Mouse (Mus musculus): Measurements from ENCODE around the gene Shd. TPM values are rescaled to one million over a fixed set of nuclear protein-coding genes. Genes with fewer than 3 reads are reported as not detected.

Gene Shd
- polyA plus RNA-seq, 1 experiment, result not detected

DNA sequence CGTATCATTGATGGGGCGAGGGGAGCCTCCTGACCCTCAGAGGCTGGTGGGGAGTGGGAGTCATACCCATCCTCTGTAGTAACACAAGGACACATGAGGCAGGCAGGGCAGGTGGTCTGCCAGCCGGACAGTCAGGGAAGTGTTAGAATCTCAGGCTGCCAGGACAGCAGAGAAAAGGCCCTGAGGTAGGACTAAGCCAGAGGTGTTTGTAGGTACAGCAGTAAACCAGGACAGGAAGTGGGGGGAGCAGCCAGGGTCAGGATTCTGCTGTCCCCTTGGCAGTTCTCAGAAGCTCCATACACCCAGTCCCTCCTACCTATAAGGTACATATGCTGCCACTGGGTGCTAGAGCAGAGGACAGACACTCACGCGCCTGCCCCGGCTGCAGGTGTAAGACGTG is 8.6 kb upstream of the Shd start:
- Histone ChIP-seq H3K4me3 (ENCODE audit: insufficient read depth, poor library complexity, severe bottlenecking) (no peak overlapping the region), H3K27me3 (ENCODE audit: control insufficient read depth, insufficient read depth, insufficient read length) (no peaks in the 10 kb centered on the region), H3K79me3 (ENCODE audit: low read depth) (peaks cover 11% of the 10 kb centered on the region), H3ac (ENCODE audit: control insufficient read depth, insufficient read length, low read depth) (no peak overlapping the region), H3K79me2 (ENCODE audit: control insufficient read depth, insufficient read depth) (peaks cover 12% of the 10 kb centered on the region), H3K36me3 (ENCODE audit: control insufficient read depth, insufficient read depth) (peaks cover 20% of the 10 kb centered on the region)
- no peak for TF ChIP-seq MYOD1 (IDR thresholded peaks at IDR 0.05; ENCODE audit: control insufficient read depth, insufficient read length, low read depth)

DNA sequence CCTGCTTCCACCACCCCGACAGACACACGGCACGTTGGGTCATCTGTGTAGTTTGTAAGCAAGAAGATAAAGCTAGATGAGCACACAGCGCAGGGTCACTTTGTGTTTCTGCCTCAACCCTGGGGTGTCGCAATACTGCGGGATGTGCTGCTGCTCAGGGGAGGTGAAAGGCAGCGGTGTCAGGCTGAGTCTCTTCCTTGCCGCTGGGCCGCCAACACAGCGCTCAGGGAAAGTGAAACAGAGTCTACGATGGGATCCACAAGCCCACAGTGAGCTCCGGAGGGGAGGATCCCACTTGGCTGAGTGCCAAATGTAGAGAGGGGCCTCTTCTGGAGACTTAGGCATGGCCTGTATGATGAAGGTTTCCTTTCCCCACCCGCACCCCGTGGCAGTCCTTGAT is 7.1 kb upstream of the Shd start:
- no peaks in the 10 kb centered on the region for H3K27me3 ChIP-seq (ENCODE audit: control insufficient read depth, insufficient read depth, insufficient read length)
- H3ac ChIP-seq (ENCODE audit: control insufficient read depth, insufficient read length, low read depth), result no peak overlapping the region
- no peak overlapping the region for H3K4me3 ChIP-seq (ENCODE audit: insufficient read depth, poor library complexity, severe bottlenecking)
- TF ChIP-seq MYOD1 (IDR thresholded peaks at IDR 0.05; ENCODE audit: control insufficient read depth, insufficient read length, low read depth), result no peak
- no peak for TF ChIP-seq USF1 (IDR thresholded peaks at IDR 0.05; ENCODE audit: low read depth)
- peak; percentile 19 for TF ChIP-seq CEBPB (IDR thresholded peaks at IDR 0.05; ENCODE audit: low read depth)
- peaks cover 11% of the 10 kb centered on the region for H3K79me3 ChIP-seq (ENCODE audit: low read depth)
- H3K79me2 ChIP-seq (ENCODE audit: control insufficient read depth, insufficient read depth), result peaks cover 12% of the 10 kb centered on the region
- peaks cover 31% of the 10 kb centered on the region for H3K36me3 ChIP-seq (ENCODE audit: control insufficient read depth, insufficient read depth)

GRCm38 (mm10) chr17:55964496-55964895 is 5.8 kb upstream of the Shd start:
- H3K27me3 ChIP-seq (ENCODE audit: control insufficient read depth, insufficient read depth, insufficient read length), result no peaks in the 10 kb centered on the region
- peaks cover 11% of the 10 kb centered on the region for H3K79me3 ChIP-seq (ENCODE audit: low read depth)
- TF ChIP-seq CEBPB (IDR thresholded peaks at IDR 0.05; ENCODE audit: low read depth) (no peak), MYOG (IDR thresholded peaks at IDR 0.05; ENCODE audit: control insufficient read depth, extremely low read depth, insufficient read length) (no peak), MYOD1 (IDR thresholded peaks at IDR 0.05; ENCODE audit: control insufficient read depth, insufficient read length, low read depth) (no peak), FOSL1 (IDR thresholded peaks at IDR 0.05; ENCODE audit: insufficient read depth, low read length, poor library complexity, severe bottlenecking) (no peak), CTCF (IDR thresholded peaks at IDR 0.05; ENCODE audit: control insufficient read depth, insufficient read depth, insufficient read length) (no peak), USF1 (IDR thresholded peaks at IDR 0.05; ENCODE audit: low read depth) (no peak), MAX (IDR thresholded peaks at IDR 0.05) (no peak)
- no peak overlapping the region for H3K4me3 ChIP-seq (ENCODE audit: insufficient read depth, poor library complexity, severe bottlenecking)
- H3ac ChIP-seq (ENCODE audit: control insufficient read depth, insufficient read length, low read depth), result no peak overlapping the region
- peaks cover 12% of the 10 kb centered on the region for H3K79me2 ChIP-seq (ENCODE audit: control insufficient read depth, insufficient read depth)
- H3K36me3 ChIP-seq (ENCODE audit: control insufficient read depth, insufficient read depth), result peaks cover 31% of the 10 kb centered on the region

GRCm38 (mm10) chr17:55964996-55965395 is 5.3 kb upstream of the Shd start:
- Histone ChIP-seq H3K4me3 (ENCODE audit: insufficient read depth, poor library complexity, severe bottlenecking) (no peak overlapping the region), H3K27me3 (ENCODE audit: control insufficient read depth, insufficient read depth, insufficient read length) (no peaks in the 10 kb centered on the region), H3K79me3 (ENCODE audit: low read depth) (peaks cover 7% of the 10 kb centered on the region), H3K79me2 (ENCODE audit: control insufficient read depth, insufficient read depth) (peaks cover 7% of the 10 kb centered on the region), H3K36me3 (ENCODE audit: control insufficient read depth, insufficient read depth) (peaks cover 31% of the 10 kb centered on the region), H3ac (ENCODE audit: control insufficient read depth, insufficient read length, low read depth) (no peak overlapping the region)
- no peak for TF ChIP-seq USF1 (IDR thresholded peaks at IDR 0.05; ENCODE audit: low read depth)
- TF ChIP-seq MAX (IDR thresholded peaks at IDR 0.05), result no peak
- no peak for TF ChIP-seq FOSL1 (IDR thresholded peaks at IDR 0.05; ENCODE audit: insufficient read depth, low read length, poor library complexity, severe bottlenecking)
- no peak for TF ChIP-seq CEBPB (IDR thresholded peaks at IDR 0.05; ENCODE audit: low read depth)
- TF ChIP-seq MYOG (IDR thresholded peaks at IDR 0.05; ENCODE audit: control insufficient read depth, extremely low read depth, insufficient read length), result no peak
- no peak for TF ChIP-seq CTCF (IDR thresholded peaks at IDR 0.05; ENCODE audit: control insufficient read depth, insufficient read depth, insufficient read length)
- TF ChIP-seq MYOD1 (IDR thresholded peaks at IDR 0.05; ENCODE audit: control insufficient read depth, insufficient read length, low read depth), result no peak

- Histone ChIP-seq H3K79me3 (ENCODE audit: low read depth) (peaks cover 2% of the 10 kb centered on the region), H3ac (ENCODE audit: control insufficient read depth, insufficient read length, low read depth) (no peak overlapping the region), H3K36me3 (ENCODE audit: control insufficient read depth, insufficient read depth) (peaks cover 19% of the 10 kb centered on the region), H3K27me3 (ENCODE audit: control insufficient read depth, insufficient read depth, insufficient read length) (peaks cover 20% of the 10 kb centered on the region), H3K79me2 (ENCODE audit: control insufficient read depth, insufficient read depth) (no peaks in the 10 kb centered on the region), H3K4me3 (ENCODE audit: insufficient read depth, poor library complexity, severe bottlenecking) (no peak overlapping the region)
- TF ChIP-seq FOSL1 (IDR thresholded peaks at IDR 0.05; ENCODE audit: insufficient read depth, low read length, poor library complexity, severe bottlenecking) (no peak), USF1 (IDR thresholded peaks at IDR 0.05; ENCODE audit: low read depth) (no peak), MYOD1 (IDR thresholded peaks at IDR 0.05; ENCODE audit: control insufficient read depth, insufficient read length, low read depth) (no peak), CTCF (IDR thresholded peaks at IDR 0.05; ENCODE audit: control insufficient read depth, insufficient read depth, insufficient read length) (no peak), MYOG (IDR thresholded peaks at IDR 0.05; ENCODE audit: control insufficient read depth, extremely low read depth, insufficient read length) (no peak), CEBPB (IDR thresholded peaks at IDR 0.05; ENCODE audit: low read depth) (no peak), MAX (IDR thresholded peaks at IDR 0.05) (no peak)
Measured at GRCm38 (mm10) chr17:55967186-55967585, 3.1 kb upstream of the Shd start.

- no peak for TF ChIP-seq CEBPB (IDR thresholded peaks at IDR 0.05; ENCODE audit: low read depth)
- H3K27me3 ChIP-seq (ENCODE audit: control insufficient read depth, insufficient read depth, insufficient read length), result peaks cover 30% of the 10 kb centered on the region
- no peak overlapping the region for H3ac ChIP-seq (ENCODE audit: control insufficient read depth, insufficient read length, low read depth)
- H3K4me3 ChIP-seq (ENCODE audit: insufficient read depth, poor library complexity, severe bottlenecking), result no peak overlapping the region
- no peaks in the 10 kb centered on the region for H3K79me3 ChIP-seq (ENCODE audit: low read depth)
- peaks cover 16% of the 10 kb centered on the region for H3K36me3 ChIP-seq (ENCODE audit: control insufficient read depth, insufficient read depth)
- no peaks in the 10 kb centered on the region for H3K79me2 ChIP-seq (ENCODE audit: control insufficient read depth, insufficient read depth)
Measured at GRCm38 (mm10) chr17:55968210-55968609, 2.1 kb upstream of the Shd start.
